Mouse (Mus musculus): ENCODE measurements around the gene Homez.

Homez gene

DNA sequence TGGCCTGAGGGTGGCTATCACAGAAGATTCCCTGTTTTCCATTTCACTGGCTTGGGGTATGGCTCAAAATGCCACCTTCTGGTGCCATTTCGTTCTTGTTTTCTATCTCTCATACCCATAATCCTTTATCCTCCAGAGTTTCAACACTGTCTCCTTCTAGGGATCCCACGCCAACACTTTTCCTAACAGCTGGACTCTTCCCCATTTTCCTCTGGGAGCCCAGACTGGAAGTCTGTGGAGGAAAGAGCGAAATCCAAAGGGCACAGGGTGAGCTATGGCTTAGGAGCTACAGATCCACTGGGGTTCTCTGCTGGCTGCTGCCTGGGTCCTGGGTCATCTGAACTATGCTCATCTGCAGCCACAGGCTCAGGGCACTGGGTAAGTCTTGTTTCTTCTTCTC is 3.4 kb upstream of the Homez start:
- DNase-seq (ENCODE audit: extremely low spot score, low read depth, low spot score): no peak

DNA sequence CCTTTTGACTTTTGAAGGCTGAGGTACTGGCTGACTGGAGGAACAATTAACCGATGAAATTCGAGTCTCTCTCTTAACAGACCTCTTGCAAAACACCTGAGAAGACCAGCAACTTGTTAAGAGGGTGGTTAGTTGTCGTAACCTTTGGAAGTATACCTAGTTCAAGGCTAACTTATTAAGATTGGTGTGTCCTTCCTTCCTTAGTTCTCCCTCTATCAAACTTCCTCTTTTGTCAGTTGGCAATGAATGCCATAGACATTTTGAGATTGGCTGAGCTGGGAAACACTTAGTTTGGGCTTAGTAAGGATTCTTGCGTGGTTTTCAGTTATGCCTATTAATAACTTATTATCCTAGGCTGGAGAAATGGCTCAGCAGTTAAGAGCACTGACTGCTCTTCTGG is 2.7 kb downstream of the Homez start:
- DNase-seq (ENCODE audit: extremely low spot score, low read depth, low spot score): no peak

DNA sequence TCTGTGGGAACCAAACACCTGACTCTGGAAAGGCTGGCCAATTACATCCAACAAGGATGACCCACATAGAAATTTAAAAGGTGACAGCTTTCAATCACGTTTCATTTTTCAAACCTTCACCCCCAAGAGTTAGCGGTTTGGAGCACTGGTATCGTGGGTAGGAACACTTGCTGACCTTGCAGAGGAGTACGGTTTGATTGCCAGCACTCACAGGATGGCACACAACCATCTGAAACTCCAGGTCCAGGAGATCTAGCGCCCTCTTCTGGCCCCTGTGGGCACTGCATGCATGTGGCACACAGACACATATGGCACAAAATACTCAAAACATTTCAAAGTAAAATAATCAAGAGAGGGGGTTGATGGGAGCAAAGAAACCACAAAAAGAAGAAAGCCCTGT is 3.8 kb downstream of the Homez start:
- no peak for DNase-seq (ENCODE audit: extremely low spot score, low read depth, low spot score)

DNA sequence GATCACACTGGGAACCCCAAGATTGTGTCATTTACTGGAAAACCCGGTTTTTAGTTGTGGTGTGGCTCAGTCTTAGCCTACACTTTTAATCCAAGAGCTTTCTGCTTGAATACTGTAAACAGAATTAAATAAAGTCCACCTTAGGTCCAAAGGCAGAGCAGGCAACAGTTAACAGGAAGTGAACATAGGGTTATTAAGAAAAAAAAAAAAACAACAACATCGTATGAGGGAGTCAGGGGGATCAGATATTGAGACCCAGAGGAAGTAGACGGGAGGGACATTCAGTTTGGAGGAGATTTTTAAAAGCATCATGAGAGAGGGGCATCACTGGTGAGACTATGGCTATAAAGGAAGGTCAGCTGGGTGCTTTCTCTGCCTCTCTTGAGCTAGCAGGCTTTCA is 4.5 kb downstream of the Homez start:
- no peak for DNase-seq (ENCODE audit: extremely low spot score, low read depth, low spot score)

DNA sequence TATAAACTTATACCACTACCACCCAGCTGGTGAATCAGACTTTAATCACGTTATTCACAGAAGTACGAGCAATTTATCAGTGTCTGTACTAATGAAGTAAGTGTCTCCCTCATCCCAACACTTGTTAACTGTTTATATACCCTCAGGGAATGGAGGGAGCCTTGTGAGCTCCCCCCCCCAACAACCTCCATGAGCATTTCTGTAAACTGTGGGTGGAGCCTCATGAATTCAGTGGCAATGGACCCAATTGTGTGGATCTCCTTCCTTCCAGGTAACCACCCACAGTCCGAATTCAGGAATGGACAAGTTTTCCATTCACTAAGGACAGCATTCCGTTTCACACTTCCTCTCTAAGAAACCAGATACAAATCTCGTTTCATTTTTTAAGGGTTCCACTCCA is 5.1 kb downstream of the Homez start:
- no peak for DNase-seq (ENCODE audit: extremely low spot score, low read depth, low spot score)

DNA sequence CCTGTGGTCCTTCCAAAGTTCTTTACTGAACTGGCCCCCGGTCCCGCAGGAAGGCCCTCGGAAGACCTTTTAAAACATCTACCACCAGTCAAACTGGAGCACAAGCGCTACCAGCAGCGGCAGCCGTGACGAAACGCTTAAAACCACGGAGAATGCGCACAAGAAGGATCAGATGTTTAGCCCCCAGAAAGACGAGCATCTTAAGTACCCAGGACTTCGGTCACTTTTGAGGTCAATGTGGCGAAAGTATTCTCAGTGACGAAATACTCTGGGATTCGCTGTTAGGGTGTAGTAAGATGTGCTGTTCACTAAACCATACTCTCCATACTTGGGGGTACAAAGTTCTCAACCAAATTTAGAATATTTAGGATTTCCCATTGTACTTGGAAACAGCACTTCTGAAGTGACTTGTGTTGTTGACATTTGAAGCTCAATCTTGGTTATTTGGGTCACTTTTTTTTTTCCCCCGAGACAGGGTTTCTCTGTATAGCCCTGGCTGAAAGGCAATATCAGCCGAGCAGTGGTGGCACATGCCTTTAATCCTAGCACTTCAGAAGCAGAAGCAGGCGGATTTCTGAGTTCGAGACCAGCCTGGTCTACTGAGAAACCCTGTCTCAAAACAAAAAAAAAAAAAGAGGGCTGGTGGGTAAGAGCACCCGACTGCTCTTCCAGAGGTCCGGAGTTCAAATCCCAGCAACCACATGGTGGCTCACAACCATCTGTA is 6.3 kb downstream of the Homez start:
- DNase-seq (ENCODE audit: extremely low spot score, low read depth, low spot score): no peak

DNA sequence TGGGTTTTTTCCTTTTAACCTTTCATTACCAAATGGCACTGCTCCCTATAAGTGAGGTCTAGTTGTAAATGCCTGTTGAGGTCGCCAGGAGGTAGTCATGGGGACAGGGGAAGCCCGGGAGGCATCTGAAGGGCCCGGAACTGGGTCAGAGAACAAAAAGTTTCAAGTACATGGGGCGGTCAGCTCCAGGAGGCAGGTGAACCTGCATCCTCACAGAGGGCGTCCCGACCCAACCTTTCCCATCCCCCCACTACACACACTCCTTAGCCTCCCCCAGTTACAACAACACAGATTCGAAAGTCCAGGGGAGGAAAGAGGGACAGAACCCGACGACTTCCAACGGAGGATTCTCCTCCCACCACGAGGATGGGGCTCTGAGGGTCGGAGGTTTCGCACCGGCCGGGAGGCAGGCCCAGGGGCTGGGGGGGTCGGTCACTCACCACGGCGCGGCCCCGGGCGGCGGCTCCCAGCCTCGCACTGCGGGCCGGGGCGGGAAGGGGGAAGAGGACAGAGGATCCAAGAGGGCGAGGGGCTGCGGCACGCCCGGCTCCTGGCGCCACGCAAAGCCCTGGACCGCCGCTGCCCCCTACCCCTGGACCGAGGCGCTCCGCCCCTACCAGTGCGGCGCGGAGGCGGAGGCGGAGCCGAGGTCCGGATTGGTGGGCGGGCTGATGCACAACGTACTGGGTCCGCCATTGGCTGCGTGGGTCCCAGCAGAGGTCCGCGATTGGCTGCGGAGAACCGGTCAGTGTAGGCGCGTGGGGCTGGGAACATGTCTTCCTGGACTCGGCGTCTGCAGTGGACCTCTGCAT is 7.1 kb downstream of the Homez start:
- DNase-seq (ENCODE audit: extremely low spot score, low read depth, low spot score): peak; percentile 67

DNA sequence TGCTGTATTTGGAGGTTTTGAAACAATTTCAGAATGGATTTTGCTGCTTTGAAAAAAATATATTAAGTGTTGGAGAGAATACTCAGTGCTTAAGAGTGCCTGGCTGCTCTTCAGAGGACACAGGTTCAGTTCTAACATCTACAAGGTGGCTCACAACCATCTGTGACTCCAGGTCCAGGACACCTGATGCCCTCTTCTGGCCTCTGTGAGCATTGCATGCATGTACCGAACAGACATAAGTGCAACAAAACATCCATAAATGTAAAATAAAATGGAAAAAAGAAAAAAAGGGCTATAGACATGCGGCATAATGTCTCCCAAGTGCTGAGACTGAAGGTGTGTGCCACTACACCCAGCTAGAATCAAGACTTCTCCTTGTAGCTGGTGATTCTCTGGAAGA is 10.2 kb downstream of the Homez start:
- no peak for DNase-seq (ENCODE audit: extremely low spot score, low read depth, low spot score)

DNA sequence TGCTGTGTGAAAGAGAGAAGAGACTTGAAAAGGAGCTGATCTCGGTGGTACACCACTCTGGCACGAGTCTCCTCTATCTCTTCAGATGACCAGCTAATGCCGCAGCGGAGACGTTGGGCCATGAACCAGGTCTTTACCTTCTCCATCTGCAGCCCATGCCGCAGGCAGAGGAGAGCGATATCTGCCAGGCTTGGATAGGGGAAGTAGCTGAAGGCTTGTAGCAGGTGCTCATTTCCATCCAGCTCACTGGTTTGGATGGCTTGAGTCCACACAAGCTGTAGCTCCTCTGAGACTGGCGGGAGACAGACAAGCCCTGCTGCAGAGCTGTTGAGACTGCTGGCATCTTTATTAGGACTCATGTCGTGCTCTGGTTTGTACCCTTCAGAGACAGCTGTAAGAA is 12.9 kb downstream of the Homez start:
- no peak for DNase-seq (ENCODE audit: extremely low spot score, low read depth, low spot score)

DNA sequence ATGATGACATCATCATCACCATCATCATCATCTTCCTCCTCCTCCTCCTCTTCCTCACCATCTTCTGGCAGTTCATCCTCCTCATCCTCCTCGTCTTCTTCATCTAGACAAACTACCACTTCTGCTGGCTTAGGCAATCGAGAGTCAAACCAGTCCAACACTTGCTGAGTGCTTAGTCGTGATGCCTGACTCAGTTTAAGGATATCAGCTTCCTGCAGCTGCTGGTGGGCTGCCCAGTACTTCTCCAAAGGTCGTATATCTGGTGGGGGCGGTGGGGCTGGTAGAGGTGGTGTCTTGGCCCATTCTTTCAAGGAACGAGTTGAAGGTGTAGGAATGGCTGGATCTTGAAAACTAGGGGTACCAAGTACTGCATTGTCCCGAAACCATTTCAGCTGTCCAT is 14.1 kb downstream of the Homez start:
- no peak for DNase-seq (ENCODE audit: extremely low spot score, low read depth, low spot score)

DNA sequence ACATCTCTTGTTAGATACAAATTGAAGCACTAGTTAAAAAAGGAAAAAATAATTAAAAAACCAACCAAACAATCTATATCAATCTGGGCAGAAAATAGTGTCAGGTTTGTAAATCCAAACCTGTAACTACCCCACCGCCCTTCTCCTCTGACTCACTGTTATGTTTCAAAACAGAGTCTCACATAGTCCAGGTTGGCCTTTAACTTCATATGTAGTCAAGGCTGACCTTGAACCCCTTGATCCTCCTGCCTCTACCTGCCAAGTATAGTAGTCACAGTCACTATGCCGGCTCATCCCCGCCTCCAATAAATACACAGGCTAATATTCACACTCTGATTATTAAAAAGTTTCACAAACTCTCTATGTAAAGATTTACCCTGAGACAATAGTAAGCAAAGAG is 15.0 kb downstream of the Homez start:
- no peak for DNase-seq (ENCODE audit: extremely low spot score, low read depth, low spot score)

DNA sequence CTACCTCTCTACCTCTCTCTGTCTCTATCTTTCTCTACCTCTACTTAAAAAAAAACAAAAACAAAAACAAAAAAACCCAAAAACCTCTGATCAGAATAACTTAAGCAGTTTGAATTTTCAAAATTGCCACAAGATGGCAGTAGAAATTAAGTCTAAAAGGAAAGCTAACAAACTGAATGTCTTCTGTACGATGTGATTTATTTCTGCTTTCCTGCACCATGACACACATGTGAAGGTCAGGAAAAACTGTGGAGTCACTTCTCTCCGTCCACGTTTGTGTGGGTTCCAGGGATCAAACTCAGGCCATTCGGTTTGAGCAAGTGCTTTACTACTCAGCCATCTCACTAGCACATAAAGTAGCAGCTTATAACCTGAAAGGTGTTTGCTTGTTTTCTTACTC is 27.3 kb downstream of the Homez start:
- peak; percentile 63 for DNase-seq (ENCODE audit: extremely low spot score, low read depth, low spot score)

DNA sequence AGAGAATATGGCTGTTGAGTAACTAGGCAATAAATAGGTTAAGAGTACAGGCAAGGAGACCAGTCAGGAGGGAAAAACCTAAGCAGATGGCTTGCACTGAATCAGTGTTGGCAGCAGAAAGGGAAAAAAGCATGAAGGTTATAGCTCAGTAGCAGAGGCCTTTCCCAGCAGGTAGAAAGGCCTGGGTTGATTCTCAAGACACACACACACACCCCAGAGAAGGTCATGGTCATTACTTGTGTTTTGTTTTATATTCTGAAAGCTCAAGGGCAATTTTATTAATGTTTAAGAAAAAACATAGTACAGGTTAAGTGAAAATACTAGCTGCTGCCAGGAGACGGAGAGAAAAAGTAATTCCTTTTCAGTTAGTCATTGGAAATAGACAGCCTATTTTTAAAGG is 47.0 kb downstream of the Homez start:
- DNase-seq (ENCODE audit: extremely low spot score, low read depth, low spot score): no peak

DNA sequence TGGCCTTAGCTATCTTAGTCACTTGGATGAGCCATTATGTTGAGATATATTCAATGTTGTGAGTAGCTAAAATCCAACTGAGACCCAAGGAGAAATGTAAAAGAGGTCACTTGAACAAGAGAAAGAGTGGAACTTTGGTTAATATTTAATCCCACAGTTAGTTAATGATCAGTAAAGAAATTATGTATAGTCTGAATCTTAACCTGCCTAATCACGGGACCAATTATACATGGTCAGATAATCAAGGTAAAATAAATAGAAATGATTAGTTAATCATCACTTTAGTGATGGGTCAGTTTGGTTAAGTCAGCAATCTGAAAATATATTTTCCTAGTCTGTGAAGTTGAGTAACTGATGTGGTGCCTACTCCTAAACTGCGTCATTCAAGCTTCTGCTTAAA is 48.5 kb downstream of the Homez start:
- DNase-seq (ENCODE audit: extremely low spot score, low read depth, low spot score): no peak

DNA sequence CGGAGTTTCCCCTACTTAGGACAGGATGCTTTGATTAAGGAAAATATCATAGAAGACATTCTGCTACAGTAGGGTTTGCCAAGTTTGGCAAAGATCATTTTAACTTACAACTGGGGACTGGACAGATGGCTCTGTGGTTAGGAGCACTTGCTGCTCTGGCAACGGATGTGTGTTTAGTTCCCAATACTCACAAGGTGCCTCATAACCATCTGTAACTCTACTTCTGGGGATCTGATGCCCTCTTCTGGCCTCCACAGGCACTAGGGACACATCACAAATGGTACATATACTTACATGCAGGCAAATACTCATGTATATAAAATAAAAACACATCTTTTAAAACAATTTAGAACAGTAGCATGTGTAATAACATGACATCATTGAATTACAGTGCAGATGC is 53.0 kb downstream of the Homez start:
- peak; percentile 6 for DNase-seq (ENCODE audit: extremely low spot score, low read depth, low spot score)

DNA sequence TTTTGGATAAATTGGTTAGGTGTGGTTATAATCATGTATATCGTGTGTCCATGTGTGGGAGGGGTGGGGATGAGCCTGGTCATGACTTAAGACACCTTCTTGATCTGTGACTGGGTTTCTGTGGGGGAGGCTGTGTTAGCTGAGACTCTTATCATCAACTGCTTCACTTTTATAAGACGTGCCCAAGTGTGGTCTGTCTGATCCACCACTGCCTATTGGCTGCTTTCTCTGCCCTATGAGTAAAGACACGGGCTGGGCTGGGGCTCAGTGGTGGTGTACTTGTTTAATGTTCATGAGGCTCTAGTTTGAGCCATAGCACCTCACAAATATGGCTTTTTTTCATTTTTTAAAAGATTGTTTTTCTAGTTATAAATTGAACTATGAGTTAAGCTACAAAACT is 55.0 kb downstream of the Homez start:
- DNase-seq (ENCODE audit: extremely low spot score, low read depth, low spot score): no peak

DNA sequence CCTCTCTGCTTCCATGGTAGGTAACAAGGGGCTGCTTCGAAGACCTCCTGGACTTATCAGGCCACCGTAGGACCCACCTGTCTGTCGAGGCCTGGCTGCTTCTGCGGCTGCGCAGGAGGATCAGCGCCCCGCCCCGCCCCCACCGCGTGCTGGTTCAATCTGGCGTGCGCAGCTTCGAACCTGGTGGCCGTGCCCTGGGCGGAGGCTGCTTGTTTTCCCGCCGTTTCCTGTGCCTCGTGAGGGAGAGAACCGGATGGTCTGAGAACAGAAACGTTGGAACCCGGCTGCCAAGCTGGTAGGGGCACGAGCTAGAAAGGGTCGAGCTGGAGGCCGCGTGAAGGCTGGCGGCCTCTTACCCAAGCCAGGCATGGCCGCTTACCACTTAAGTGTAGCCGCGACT is 56.8 kb downstream of the Homez start, which contains the start of gene Rnf212b:
Gene Rnf212b (plus strand): TSS at position 151 of the 400 bp plus-strand sequence.
- no peak for DNase-seq (ENCODE audit: extremely low spot score, low read depth, low spot score)

DNA sequence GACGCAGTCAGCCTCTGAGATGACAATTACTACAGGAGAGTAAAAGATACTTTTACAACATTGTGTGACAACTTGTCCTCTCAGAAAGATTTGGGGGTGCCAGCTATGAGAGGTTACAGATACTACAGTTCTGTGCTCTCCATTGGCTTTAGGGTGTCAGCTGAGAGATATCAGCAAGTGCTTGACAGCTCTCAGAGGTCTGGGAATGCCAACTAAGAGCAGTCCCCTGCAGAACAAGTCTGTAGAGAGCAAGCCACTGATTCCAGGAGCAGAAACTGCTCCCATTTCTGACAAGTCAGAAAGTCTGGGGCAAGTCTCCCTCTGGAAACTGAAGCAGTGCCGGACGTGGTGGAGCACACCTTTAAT is 61.1 kb downstream of the Homez start:
- no peak for DNase-seq (ENCODE audit: extremely low spot score, low read depth, low spot score)

DNA sequence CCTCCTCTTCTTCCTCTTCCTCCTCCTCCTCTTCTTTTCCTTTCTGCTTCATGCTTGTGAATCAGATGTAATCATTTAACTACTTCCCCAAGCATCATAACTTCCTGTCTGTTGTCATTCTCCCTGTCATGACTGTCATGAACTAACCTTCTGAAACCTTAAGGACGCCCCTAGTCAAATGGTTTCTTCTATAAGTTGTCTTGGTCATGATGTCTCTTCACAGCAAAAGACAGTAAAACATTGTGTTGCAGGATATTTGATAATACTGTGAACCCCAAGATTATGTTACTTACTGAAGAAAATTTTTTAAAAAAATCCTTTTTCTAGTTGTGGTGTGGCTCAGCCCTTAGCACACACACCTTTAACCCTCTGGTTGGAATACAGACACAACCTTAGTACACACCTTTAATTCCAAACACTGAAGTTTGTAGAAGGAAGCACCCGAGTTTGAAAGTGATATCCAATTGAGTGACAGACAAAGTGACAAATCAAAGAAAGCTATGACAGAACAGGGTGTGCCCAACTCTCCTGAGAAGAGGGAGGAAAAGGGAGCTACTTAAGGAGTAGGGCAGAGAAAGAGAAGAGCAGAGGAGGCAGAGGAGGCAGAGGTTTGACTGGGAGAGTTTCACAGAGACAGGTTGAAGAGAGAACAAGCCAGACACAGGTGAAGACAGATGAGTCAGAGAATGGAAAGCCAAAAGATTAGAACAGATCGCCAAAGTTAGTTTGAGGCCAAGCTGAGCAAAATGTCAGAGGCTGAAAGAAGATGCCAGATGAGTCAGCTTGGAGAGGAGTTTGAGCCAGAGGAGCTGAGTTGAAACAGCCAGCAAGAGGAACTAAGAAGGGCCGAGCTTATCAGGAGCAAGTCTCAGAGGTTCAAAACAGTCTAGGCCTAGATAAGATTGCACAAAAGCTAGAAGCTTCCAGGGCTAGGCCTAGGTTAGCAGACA is 61.8 kb downstream of the Homez start:
- DNase-seq (ENCODE audit: extremely low spot score, low read depth, low spot score): no peak

DNA sequence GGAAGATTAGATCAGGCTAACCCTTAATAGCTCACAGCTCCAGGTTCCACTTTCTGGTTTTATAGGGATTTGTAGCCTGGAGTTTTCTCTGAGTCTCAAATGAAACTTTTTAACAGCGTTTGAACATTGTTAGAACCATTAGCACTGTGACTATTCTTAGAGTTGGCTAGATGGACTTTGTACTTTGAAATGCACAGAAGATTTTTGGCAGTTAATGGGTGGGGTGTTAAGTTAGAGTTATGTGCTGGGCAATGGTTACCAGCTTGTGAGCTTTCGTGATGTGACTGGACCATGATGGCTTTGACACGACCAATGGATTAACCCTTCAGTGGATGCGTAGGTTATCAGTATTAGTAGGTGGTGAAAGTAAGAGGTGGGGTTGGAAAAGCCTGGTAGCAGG is 64.6 kb downstream of the Homez start:
- no peak for DNase-seq (ENCODE audit: extremely low spot score, low read depth, low spot score)
